Mouse (Mus musculus) frontal cortex, postnatal 10 days (tissue): ENCODE measurements at regions not wholly inside any gene's neighbourhood (a gene's known extent, or its start where the extent isn't known, plus 50 kb on each side); places are given as distances from the start of the nearest gene placed in this dataset.
A peak's percentile ranks its signal among the peaks of the same experiment; 100 is the strongest.

Experiments
- DNase-seq, 2 experiments: peaks; one replicate each; pipeline ENCODE4 v3.0.0; 2022; ENCODE audit warnings: low spot score in 2 of 2, mixed read lengths in 1 of 2

- no peak for DNase-seq
These were observed 106.3 kb downstream of the Cysltr2 start for GRCm38 (mm10) chr14:72942571-72942970.

GRCm38 (mm10) chr14:72939067-72939393, 109.9 kb downstream of the Cysltr2 start:
- DNase-seq = no peak

- DNase-seq = no peak
These were observed 110.4 kb downstream of the Cysltr2 start for GRCm38 (mm10) chr14:72938382-72939066.

GRCm38 (mm10) chr14:72933598-72933997, 115.3 kb downstream of the Cysltr2 start:
- DNase-seq = no peak

GRCm38 (mm10) chr14:72932296-72932695, 116.6 kb downstream of the Cysltr2 start:
- DNase-seq = no peak

- DNase-seq = no peak
These were observed 147.6 kb downstream of the Cysltr2 start for GRCm38 (mm10) chr14:72901171-72901926.

- no peak for DNase-seq
These were observed 149.3 kb downstream of the Cysltr2 start for GRCm38 (mm10) chr14:72899630-72900029.

- DNase-seq = no peak
These were observed 156.6 kb downstream of the Cysltr2 start for GRCm38 (mm10) chr14:72892316-72892715.

- DNase-seq = no peak
These were observed 159.3 kb downstream of the Cysltr2 start for GRCm38 (mm10) chr14:72889663-72890062.

- DNase-seq = no peak
These were observed 161.3 kb downstream of the Cysltr2 start for GRCm38 (mm10) chr14:72887470-72888071.

GRCm38 (mm10) chr14:72886935-72887369, 162.0 kb downstream of the Cysltr2 start:
- no peak for DNase-seq

GRCm38 (mm10) chr14:72885824-72886223, 163.1 kb downstream of the Cysltr2 start:
- DNase-seq = no peak

- no peak for DNase-seq
These were observed 164.4 kb downstream of the Cysltr2 start for GRCm38 (mm10) chr14:72884561-72884960.

- DNase-seq = no peak
These were observed 167.3 kb upstream of the Fndc3a start for GRCm38 (mm10) chr14:72877132-72877531.

- DNase-seq = no peak
These were observed 163.7 kb upstream of the Fndc3a start for GRCm38 (mm10) chr14:72873494-72873893.

GRCm38 (mm10) chr14:72869188-72869749, 159.5 kb upstream of the Fndc3a start:
- peak; percentile 16 to 18 for DNase-seq

- DNase-seq = no peak
These were observed 157.1 kb upstream of the Fndc3a start for GRCm38 (mm10) chr14:72866896-72867295.

- DNase-seq = no peak
These were observed 155.7 kb upstream of the Fndc3a start for GRCm38 (mm10) chr14:72865531-72865930.

- DNase-seq = no peak
These were observed 155.0 kb upstream of the Fndc3a start for GRCm38 (mm10) chr14:72864792-72865191.

GRCm38 (mm10) chr14:72864130-72864529, 154.3 kb upstream of the Fndc3a start:
- DNase-seq = no peak

GRCm38 (mm10) chr14:72862806-72863526, 153.2 kb upstream of the Fndc3a start:
- DNase-seq = no peak

GRCm38 (mm10) chr14:72854226-72854625, 144.4 kb upstream of the Fndc3a start:
- no peak for DNase-seq
